Mouse (Mus musculus): ENCODE measurements at regions not wholly inside any gene's neighbourhood (a gene's known extent, or its start where the extent isn't known, plus 50 kb on each side); places are given as distances from the start of the nearest gene placed in this dataset.
A peak's percentile ranks its signal among the peaks of the same experiment; 100 is the strongest.

DNA sequence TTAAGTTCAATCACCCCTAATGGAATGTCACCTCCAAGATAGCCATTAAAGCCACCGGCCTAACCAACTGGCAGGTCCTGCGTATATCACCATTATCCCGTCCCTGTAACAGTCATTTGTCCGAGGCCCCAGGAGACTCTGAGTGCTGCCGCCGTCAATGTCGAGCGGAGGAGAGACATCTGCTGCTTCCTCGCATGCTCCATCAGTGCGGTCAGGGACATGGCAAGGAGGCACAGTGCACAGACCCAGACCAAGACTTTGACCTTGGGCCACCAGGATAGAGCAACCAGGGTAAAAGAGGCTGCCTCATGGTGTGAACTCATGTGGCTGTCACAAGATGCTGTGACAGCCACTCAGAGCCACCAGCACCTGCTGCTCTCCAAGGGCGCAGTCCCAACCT, 172.9 kb downstream of the Tomm20 start:
- DNase-seq = peak; percentile 31

DNA sequence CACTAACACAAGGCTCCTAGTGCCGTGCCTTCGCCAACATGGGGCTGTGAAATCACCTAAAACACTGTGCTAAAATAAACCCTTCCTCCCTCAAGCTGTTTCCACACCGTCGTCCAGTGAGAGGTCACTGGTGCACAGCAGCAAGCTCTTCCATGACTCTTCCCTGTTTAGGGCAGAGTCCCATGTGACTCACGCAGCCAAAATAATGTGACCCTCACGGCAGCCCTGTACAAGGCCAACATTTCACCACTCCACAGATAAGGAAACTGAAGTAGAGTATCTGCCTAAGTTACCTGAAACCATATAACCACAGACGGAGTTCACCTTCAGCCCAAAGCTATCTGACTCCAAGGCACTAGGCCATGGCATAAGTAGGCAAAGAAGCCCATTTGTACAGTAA, 173.4 kb downstream of the Tomm20 start:
- no peak for DNase-seq

DNA sequence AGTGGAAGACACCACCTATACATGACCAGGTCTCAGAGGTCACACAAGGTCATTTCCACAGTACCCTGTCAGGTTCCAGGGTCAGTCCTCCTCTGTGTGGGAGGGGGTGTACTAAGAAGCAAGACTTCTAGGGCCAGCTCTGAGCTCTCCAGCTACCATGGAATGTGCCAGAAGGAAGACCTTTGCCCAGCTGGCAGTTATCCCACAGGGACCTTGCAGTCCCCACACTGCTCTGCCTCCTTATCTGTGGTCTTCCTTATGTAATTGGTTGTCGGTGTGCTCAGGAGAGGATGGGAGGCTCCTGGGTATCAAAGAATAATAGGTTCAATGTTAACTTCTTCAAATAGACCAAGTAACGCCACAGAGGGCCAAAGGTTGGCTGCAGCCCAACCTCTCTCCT, 175.3 kb downstream of the Tomm20 start:
- DNase-seq = peak; percentile 57

DNA sequence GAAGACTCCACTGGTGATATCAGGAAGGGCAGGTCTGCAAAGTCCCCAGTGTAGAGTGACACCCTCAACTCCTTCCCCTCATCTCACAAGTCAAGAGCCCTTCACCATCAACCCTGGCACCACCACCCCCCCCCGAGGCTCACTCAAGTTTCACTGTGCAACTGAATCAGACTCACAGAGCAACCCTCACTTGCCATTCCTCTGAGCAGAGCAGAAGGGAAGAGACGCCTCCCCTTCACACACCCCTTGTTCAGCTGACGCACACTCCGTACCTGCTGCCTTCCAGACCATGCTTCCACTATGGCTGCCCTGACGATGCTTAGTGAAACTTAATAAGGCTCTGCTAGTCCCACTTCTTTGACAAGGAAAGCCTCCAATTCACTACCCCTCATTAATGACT, 174.4 kb upstream of the Irf2bp2 start:
- no peak for DNase-seq

GRCm38 (mm10) chr8:126767341-126767740, 173.6 kb upstream of the Irf2bp2 start:
- DNase-seq = no peak

DNA sequence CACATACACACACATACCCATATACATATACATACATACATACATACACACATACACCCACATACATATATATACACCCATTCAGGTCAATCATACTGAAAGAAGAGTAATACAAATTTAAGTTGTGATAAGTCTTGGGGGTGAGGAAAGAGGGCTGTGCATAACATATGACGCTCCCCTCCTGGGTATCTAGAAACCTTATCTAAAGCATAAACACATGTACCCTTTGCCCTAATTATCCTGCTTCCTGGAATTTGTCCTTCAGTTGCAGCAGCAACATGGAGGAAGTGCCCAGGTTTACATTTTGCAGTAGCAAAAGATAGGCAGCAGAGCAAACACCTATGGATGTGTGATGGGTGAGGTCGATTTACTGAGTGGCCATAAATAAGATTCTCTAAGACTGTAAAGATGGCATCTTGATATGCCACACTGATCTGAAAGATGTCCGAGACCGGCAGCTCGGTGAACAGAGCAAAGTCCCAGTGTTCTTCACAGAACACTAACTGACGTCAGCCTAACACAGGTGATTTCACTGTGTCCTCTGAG, 172.0 kb upstream of the Irf2bp2 start:
- DNase-seq = no peak

- no peak for DNase-seq
Measured at GRCm38 (mm10) chr8:126763600-126763999, 169.8 kb upstream of the Irf2bp2 start.

DNA sequence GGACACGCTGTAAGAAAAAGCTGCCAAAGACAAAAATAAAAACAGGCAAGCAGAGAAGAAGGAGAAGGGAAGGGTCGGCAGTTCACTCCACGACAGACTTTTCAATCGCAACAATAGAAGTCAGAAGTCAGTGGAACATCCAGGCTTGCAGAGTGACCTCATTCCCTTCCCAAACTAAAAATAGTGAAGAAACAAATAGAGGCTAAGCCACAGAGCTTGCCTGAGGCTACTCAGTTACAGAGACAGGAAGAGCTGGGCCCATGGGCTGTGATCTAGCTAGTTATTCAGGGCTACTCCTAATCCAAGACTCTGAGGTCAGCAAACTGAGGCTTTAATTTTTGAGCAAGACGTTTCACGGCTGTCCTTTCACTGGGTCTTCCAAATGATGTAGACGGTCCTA, 165.9 kb upstream of the Irf2bp2 start:
- DNase-seq = no peak

DNA sequence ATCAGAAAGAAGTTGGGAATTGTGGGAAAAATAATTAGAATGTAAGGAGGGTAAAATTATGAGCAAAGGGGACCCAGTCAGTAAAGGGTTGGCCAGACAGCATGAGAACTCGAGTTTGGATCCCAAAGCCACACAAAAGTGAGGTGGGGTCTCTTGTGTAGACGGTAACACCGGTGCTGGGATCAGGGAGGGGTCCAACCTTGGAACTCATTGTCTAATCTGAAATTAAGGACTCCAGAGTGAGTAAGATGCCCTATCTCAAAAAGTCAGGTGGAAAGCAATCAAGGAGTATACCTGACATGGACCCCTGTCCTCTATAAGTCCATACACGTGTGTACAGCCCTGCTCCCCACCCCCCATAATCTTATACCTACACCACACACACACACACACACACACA, 165.2 kb upstream of the Irf2bp2 start:
- DNase-seq = no peak

DNA sequence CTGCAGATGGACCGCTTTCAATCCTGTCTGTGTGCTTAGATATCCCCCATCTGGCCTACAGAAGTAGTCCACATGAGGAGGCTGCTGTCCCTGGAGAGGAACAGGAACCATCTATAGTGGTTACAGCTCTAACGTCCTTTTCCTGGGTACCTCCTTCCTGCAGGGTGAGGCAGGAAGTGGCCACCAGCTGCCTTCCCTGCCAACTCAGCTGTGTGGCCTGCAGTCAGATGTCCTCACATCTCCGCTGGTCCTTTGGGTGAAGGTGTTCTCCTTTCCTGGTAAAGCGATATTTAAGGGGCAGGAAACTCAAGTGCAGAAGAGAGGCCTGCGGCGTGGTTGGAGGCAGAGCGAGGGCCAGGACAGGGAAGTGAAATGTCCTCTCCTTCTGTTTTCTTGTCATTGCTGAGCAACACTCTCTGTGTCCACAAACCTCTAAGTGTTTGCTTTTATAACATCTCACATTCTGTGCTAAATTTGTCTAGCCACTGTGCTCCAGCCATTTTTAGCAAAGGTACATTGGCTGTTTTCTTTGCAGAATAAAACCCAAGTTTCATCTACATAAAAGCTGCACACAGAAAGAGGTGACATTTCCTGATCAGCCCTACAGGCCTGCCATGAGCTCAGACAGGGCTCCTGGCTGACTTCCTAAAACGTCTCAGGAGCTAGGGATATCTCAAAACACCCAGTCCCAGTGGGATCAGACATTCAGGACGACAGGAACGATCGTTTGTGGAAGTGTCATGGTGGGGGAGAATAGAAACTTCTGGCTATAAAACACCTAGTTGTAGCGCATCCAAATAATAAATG, 164.4 kb upstream of the Irf2bp2 start:
- no peak for DNase-seq

DNA sequence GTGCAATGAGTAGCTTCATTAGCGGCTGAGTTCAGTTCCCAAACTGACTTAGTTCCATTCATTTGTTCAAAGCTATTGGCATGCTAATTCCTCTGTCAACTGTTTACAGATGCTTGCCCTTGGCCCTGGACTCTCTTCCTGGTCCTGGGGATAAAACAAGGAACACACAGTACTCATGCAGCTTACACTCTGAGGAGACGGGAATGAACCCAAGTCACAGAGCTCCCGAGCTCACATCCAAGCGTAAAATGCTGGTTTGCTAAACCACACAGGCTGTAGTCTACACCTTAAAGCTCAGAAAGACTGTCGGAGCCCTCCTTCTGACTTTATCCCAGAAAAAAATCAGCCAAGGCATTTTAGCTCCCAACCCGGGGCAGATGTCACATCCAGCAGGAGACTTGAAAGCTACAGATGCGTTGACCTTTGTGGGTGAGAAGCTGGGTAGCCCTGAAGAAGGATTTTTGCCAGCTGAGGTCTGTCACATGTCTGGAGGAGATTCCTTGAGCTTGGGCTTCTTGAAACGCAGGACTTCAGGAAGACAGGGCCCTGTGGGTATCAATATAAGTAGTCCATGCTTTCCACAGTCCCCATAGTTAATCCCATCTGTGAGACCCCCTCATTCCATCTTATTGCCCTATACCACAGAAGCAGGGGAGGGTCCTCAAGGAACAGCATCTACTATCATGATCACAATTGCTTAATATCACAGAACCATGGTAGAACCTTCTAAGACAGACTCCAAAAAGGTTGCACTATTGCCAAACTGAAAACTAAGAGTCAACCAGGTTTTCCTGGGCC, 162.7 kb upstream of the Irf2bp2 start:
- no peak for DNase-seq

- no peak for DNase-seq
Measured at GRCm38 (mm10) chr8:126755669-126756068, 161.9 kb upstream of the Irf2bp2 start.

DNA sequence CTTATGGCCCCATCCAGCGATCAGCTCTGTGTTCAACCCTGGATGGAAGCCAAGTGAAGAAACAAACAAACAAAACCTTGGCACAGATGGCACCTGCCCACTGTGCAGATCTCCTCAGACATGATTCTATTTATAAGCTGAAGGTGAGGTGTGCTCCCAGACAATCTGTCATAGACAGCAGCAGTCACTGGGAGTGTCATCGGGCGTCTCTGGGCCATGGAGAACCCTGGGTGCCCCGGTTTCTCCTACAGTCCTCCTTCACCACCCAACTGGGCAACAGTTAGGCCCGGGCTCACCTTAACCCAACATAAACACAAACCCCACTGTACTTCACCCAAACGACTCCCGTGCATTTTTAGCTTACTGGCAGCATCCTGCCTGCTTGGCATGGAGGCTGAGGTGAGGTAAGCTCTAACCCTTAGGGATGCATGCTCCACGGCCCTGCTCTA, 160.6 kb upstream of the Irf2bp2 start:
- DNase-seq = no peak

DNA sequence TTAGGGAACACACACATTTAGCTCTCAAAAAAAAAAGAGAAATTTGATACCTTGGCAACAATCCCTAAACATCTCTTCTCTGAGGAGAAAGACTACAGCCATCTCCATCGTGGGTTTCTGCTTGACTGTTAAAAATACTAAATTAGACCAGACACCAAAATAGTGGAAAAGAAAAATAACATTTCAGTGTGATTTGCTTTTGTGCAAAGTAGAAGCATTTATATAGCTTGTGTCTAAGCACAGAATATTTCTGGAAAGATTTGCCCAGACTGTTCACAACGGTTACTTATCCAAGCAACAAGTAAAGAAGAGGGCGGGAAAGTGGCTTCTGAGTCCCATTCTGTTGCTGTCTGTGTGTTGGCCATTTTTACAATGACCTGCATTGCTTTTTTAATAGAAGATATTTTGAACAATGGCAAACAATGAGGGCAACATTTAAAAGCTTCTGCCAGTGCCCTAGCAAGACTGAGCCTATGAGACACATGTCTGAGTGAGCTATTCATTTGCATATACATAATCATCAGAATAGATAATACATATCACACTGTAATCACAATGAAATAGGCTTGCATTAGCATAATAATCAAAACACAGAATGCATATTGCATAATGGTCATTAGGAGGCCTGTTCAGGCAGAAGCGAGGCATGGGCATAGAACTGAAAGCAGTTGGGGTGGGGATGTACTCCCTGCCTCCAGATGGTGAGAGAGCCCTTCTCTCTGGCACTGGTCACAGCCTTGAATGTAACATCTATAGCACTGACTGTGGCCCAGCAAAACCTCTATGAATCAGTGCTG, 159.5 kb upstream of the Irf2bp2 start:
- no peak for DNase-seq

GRCm38 (mm10) chr8:126751416-126752140, 157.8 kb upstream of the Irf2bp2 start:
- no peak for DNase-seq

- no peak for DNase-seq
Measured at GRCm38 (mm10) chr8:126745992-126746775, 152.4 kb upstream of the Irf2bp2 start.

DNA sequence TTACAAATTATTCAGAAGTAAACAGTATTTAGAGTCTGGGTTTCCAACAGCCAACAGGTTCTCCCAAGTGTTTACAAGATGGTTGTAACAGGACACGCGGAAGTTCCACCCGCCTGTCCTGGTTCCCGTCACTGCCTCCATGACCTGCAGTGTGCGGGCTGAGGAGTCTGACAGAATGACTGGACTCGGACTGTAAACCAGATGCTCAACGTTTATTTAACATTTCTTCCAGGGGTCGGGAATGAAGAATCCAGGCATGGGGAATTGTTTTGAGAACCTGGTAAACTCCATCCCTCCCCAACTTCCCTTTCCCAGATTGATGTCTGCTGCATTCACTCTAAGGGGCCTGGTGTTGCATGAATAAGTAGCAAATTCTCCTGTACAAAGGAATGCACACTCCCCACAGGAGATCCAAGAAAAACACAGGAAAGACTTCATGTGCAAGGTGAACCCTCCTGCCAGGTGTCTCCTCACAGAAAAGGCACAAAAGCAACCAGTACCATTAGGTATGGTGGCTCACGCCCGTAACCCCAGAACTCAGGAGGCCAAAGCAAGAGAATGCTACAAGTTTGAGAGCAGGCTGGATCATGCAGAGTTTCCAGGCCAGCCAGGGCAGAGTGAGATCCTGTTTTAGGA, 151.1 kb upstream of the Irf2bp2 start:
- no peak for DNase-seq

GRCm38 (mm10) chr8:126743296-126743695, 149.5 kb upstream of the Irf2bp2 start:
- no peak for DNase-seq

- no peak for DNase-seq
Measured at GRCm38 (mm10) chr8:126742081-126742480, 148.3 kb upstream of the Irf2bp2 start.

GRCm38 (mm10) chr8:126741031-126741430, 147.2 kb upstream of the Irf2bp2 start:
- peak; percentile 76 for DNase-seq

GRCm38 (mm10) chr8:126739768-126740167, 146.0 kb upstream of the Irf2bp2 start:
- DNase-seq = no peak
